Mouse (Mus musculus): ENCODE measurements at regions not wholly inside any gene's neighbourhood (a gene's known extent, or its start where the extent isn't known, plus 50 kb on each side); places are given as distances from the start of the nearest gene placed in this dataset.

- Histone ChIP-seq H3K4me2 (no peak overlapping the region), H3K27ac (no peak overlapping the region), H3K4me1 (replicated peaks) (peaks cover 10% of the 10 kb centered on the region), H3K27me3 (no peaks in the 10 kb centered on the region), H3K36me3 (no peaks in the 10 kb centered on the region), H3K9me3 (no peaks in the 10 kb centered on the region), H3K9ac (replicated peaks) (no peak overlapping the region), H3K4me3 (replicated peaks) (no peak overlapping the region)
- ATAC-seq (ENCODE audit: insufficient number of reproducible peaks, insufficient read depth, low FRiP score, low TSS enrichment, low read depth), result no peak
- 87% methylated on average over 6 of the region's 6 CpGs for WGBS
Measured at GRCm38 (mm10) chr3:34869911-34870310, 219.7 kb downstream of the Sox2 start.

- no peak overlapping the region for H3K9ac ChIP-seq (replicated peaks)
- no peak for ATAC-seq (ENCODE audit: insufficient number of reproducible peaks, insufficient read depth, low FRiP score, low TSS enrichment, low read depth)
- no peak overlapping the region for H3K4me3 ChIP-seq (replicated peaks)
- H3K27me3 ChIP-seq, result no peaks in the 10 kb centered on the region
- no peaks in the 10 kb centered on the region for H3K36me3 ChIP-seq
- H3K9me3 ChIP-seq, result no peaks in the 10 kb centered on the region
- no peaks in the 10 kb centered on the region for H3K4me1 ChIP-seq (replicated peaks)
- 81% methylated on average over 5 of the region's 5 CpGs for WGBS
- no peak overlapping the region for H3K4me2 ChIP-seq
- H3K27ac ChIP-seq, result no peak overlapping the region
Measured at GRCm38 (mm10) chr3:34885137-34885536, 234.9 kb downstream of the Sox2 start.

GRCm38 (mm10) chr3:34893381-34893780 is 243.2 kb downstream of the Sox2 start:
- Histone ChIP-seq H3K9ac (replicated peaks) (no peak overlapping the region), H3K36me3 (no peaks in the 10 kb centered on the region), H3K4me1 (replicated peaks) (peaks cover 2% of the 10 kb centered on the region; the same call in 1 of the 2 replicates), H3K27me3 (no peaks in the 10 kb centered on the region), H3K4me3 (replicated peaks) (no peak overlapping the region), H3K9me3 (peaks cover 7% of the 10 kb centered on the region; the same call in 1 of the 2 replicates), H3K4me2 (no peak overlapping the region), H3K27ac (no peak overlapping the region)
- 86% methylated on average over 5 of the region's 5 CpGs for WGBS
- ATAC-seq (ENCODE audit: insufficient number of reproducible peaks, insufficient read depth, low FRiP score, low TSS enrichment, low read depth), result no peak

- Histone ChIP-seq H3K9me3 (no peaks in the 10 kb centered on the region), H3K4me2 (no peak overlapping the region), H3K4me1 (replicated peaks) (peaks cover 4% of the 10 kb centered on the region; the same call in 1 of the 2 replicates), H3K36me3 (no peaks in the 10 kb centered on the region), H3K27me3 (no peaks in the 10 kb centered on the region), H3K4me3 (replicated peaks) (no peak overlapping the region), H3K9ac (replicated peaks) (no peak overlapping the region), H3K27ac (no peak overlapping the region)
- 77% methylated on average over 8 of the region's 8 CpGs for WGBS
- ATAC-seq (ENCODE audit: insufficient number of reproducible peaks, insufficient read depth, low FRiP score, low TSS enrichment, low read depth), result no peak
Measured at GRCm38 (mm10) chr3:34903106-34903505, 252.9 kb downstream of the Sox2 start.

DNA sequence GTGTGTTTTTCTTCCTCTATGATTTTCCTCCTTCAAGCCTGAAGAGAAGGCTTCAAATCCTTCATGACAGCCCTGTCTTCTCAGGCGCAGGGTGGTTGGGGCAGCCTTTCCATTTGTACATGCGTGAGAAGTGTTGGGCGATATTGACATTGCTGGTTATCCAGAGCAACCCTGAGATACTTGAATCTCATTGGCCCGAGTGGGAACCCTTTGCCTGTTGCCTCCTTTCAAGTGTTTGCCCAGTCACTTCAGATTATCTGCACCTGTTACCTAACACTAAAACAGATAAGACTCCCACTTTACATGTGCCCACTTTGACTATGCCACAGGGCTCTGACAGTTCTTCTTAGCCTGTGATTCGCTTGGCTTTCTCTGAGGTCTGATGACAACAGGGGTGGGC is 258.3 kb downstream of the Sox2 start:
- Histone ChIP-seq H3K36me3 (no peaks in the 10 kb centered on the region), H3K9ac (replicated peaks) (no peak overlapping the region), H3K4me1 (replicated peaks) (no peaks in the 10 kb centered on the region), H3K4me3 (replicated peaks) (no peak overlapping the region), H3K27me3 (no peaks in the 10 kb centered on the region), H3K4me2 (no peak overlapping the region), H3K27ac (no peak overlapping the region), H3K9me3 (no peaks in the 10 kb centered on the region)
- 84% methylated on average over 5 of the region's 5 CpGs for WGBS
- ATAC-seq (ENCODE audit: insufficient number of reproducible peaks, insufficient read depth, low FRiP score, low TSS enrichment, low read depth), result no peak

DNA sequence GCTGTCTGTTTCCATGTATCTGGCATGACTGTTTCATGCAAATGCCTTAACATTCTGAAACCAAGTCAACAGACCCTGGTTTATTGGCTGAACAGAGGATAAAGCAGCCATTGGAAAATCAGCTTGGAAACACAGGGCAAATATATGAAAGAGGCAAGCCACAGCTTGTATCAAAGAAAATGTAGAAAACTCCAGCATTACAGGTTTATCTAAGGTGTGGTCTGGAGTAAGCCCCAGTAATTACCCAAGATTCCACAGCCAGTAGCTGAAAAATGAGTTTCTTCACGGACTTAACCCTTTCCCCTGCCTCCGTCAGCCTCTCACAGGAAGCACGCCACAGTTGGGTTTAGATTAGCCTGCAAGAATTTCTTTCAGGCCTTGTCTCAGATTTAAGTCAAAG is 259.1 kb downstream of the Sox2 start:
- WGBS, result 75% methylated on average over 3 of the region's 3 CpGs
- Histone ChIP-seq H3K27me3 (no peaks in the 10 kb centered on the region), H3K27ac (no peak overlapping the region)

GRCm38 (mm10) chr3:34918326-34918932 is 268.2 kb downstream of the Sox2 start:
- H3K36me3 ChIP-seq, result no peaks in the 10 kb centered on the region
- no peaks in the 10 kb centered on the region for H3K9me3 ChIP-seq
- H3K27ac ChIP-seq, result no peak overlapping the region
- ATAC-seq (ENCODE audit: insufficient number of reproducible peaks, insufficient read depth, low FRiP score, low TSS enrichment, low read depth), result peak; percentile 63
- H3K4me2 ChIP-seq, result no peak overlapping the region
- 28% methylated on average over 6 of the region's 6 CpGs for WGBS
- H3K4me1 ChIP-seq (replicated peaks), result peaks cover 9% of the 10 kb centered on the region; the same call in 1 of the 2 replicates
- no peak overlapping the region for H3K4me3 ChIP-seq (replicated peaks)
- no peak overlapping the region for H3K9ac ChIP-seq (replicated peaks)
- no peaks in the 10 kb centered on the region for H3K27me3 ChIP-seq

More for the DNA sequence above, 259.1 kb downstream of the Sox2 start:
- H3K4me2 ChIP-seq, result no peak overlapping the region
- no peak overlapping the region for H3K9ac ChIP-seq (replicated peaks)
- no peaks in the 10 kb centered on the region for H3K36me3 ChIP-seq
- no peaks in the 10 kb centered on the region for H3K9me3 ChIP-seq
- no peak overlapping the region for H3K4me3 ChIP-seq (replicated peaks)
- ATAC-seq (ENCODE audit: insufficient number of reproducible peaks, insufficient read depth, low FRiP score, low TSS enrichment, low read depth), result no peak
- no peaks in the 10 kb centered on the region for H3K4me1 ChIP-seq (replicated peaks)

- Histone ChIP-seq H3K4me1 (replicated peaks) (peaks cover 9% of the 10 kb centered on the region; the same call in 1 of the 2 replicates), H3K9ac (replicated peaks) (no peak overlapping the region), H3K36me3 (no peaks in the 10 kb centered on the region), H3K27me3 (no peaks in the 10 kb centered on the region), H3K9me3 (no peaks in the 10 kb centered on the region), H3K27ac (no peak overlapping the region), H3K4me2 (no peak overlapping the region), H3K4me3 (replicated peaks) (no peak overlapping the region)
- WGBS, result 72% methylated on average over 5 of the region's 5 CpGs
- no peak for ATAC-seq (ENCODE audit: insufficient number of reproducible peaks, insufficient read depth, low FRiP score, low TSS enrichment, low read depth)
Measured at GRCm38 (mm10) chr3:34920497-34920896, 270.3 kb downstream of the Sox2 start.

GRCm38 (mm10) chr3:34949867-34950266 is 299.7 kb downstream of the Sox2 start:
- H3K4me2 ChIP-seq, result no peak overlapping the region
- no peaks in the 10 kb centered on the region for H3K36me3 ChIP-seq
- no peaks in the 10 kb centered on the region for H3K9me3 ChIP-seq
- no peak overlapping the region for H3K27ac ChIP-seq
- H3K27me3 ChIP-seq, result no peaks in the 10 kb centered on the region
- WGBS, result 37% methylated on average over 3 of the region's 3 CpGs
- no peak for ATAC-seq (ENCODE audit: insufficient number of reproducible peaks, insufficient read depth, low FRiP score, low TSS enrichment, low read depth)
- H3K4me3 ChIP-seq (replicated peaks), result no peak overlapping the region
- no peaks in the 10 kb centered on the region for H3K4me1 ChIP-seq (replicated peaks)
- no peak overlapping the region for H3K9ac ChIP-seq (replicated peaks)

DNA sequence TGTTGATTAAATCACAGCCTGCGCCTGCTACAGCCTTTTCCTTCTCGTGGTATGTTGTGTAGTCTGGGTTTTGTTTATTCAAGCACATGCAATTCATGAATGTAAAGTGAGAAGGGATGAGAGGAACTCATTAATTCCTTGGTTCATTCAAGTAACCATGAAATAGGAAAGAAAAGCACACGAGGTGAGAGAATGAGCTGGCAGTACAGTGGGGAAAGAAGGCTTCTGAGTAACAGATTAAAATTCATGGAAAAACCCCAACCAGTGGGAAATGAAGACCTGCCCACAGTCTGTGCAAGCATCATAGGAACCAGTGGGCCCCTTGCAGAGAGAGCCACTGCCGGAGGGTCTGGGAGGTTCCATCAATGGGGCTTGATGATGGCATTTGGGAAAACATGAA is 306.0 kb downstream of the Sox2 start:
- H3K27me3 ChIP-seq, result no peaks in the 10 kb centered on the region
- H3K9ac ChIP-seq (replicated peaks), result no peak overlapping the region
- H3K4me2 ChIP-seq, result no peak overlapping the region
- no peaks in the 10 kb centered on the region for H3K36me3 ChIP-seq
- no peak for ATAC-seq (ENCODE audit: insufficient number of reproducible peaks, insufficient read depth, low FRiP score, low TSS enrichment, low read depth)
- H3K9me3 ChIP-seq, result no peaks in the 10 kb centered on the region
- H3K4me3 ChIP-seq (replicated peaks), result no peak overlapping the region
- WGBS, result 58% methylated on average over 4 of the region's 4 CpGs
- no peak overlapping the region for H3K27ac ChIP-seq
- no peaks in the 10 kb centered on the region for H3K4me1 ChIP-seq (replicated peaks)

DNA sequence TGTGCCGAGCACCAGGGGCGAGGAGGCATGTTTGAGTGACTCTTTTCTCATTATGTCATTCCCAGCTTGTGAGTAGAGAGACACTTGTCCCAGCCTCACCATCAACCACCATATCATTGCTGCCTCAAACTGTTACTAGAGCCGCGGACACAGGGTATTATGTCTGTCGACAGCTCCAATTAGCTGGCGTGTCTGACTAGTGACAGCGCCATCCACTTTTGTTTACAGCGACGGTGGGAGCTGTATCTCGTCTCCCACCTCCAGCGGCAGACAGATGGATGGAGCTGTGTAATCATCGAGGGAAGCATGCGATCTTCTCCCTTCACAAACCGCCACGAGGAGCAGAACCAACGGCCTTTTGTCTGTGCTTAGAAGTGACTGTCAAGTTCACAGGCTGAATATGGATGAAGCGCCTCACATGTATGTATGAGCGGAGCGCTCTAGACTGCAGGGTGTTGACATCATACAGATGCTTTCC is 308.9 kb downstream of the Sox2 start:
- H3K27me3 ChIP-seq, result no peaks in the 10 kb centered on the region
- no peak overlapping the region for H3K4me3 ChIP-seq (replicated peaks)
- 74% methylated on average over 19 of the region's 19 CpGs for WGBS
- no peak overlapping the region for H3K4me2 ChIP-seq
- H3K27ac ChIP-seq, result no peak overlapping the region
- H3K9me3 ChIP-seq, result no peaks in the 10 kb centered on the region
- no peak for ATAC-seq (ENCODE audit: insufficient number of reproducible peaks, insufficient read depth, low FRiP score, low TSS enrichment, low read depth)
- H3K9ac ChIP-seq (replicated peaks), result no peak overlapping the region
- H3K36me3 ChIP-seq, result no peaks in the 10 kb centered on the region
- H3K4me1 ChIP-seq (replicated peaks), result no peaks in the 10 kb centered on the region

- H3K4me2 ChIP-seq, result no peak overlapping the region
- H3K4me3 ChIP-seq (replicated peaks), result no peak overlapping the region
- no peak overlapping the region for H3K27ac ChIP-seq
- ATAC-seq (ENCODE audit: insufficient number of reproducible peaks, insufficient read depth, low FRiP score, low TSS enrichment, low read depth), result no peak
- WGBS, result 74% methylated on average over 6 of the region's 6 CpGs
- H3K27me3 ChIP-seq, result no peaks in the 10 kb centered on the region
- H3K9ac ChIP-seq (replicated peaks), result no peak overlapping the region
- H3K9me3 ChIP-seq, result no peaks in the 10 kb centered on the region
- no peaks in the 10 kb centered on the region for H3K4me1 ChIP-seq (replicated peaks)
- no peaks in the 10 kb centered on the region for H3K36me3 ChIP-seq
Measured at GRCm38 (mm10) chr3:34966442-34966841, 316.2 kb downstream of the Sox2 start.

Measured in limb, embryonic 12.5 days (tissue).